Mouse (Mus musculus) retina, embryonic 14.5 days (tissue): ENCODE data around the gene Gje1.

Experiments used
- DNase-seq: peaks from one replicate; pipeline ENCODE4 v3.0.0-alpha.2; 2015; ENCODE audit warnings: low spot score

Gje1 gene

GRCm38 (mm10) chr10:14718114-14718513 is at the start of gene Gje1:
TSS of gene Gje1 (minus strand) at chr10:14718214.
- DNase-seq: no peak

GRCm38 (mm10) chr10:14760618-14761017 is 42.6 kb upstream of the Gje1 start:
- DNase-seq: no peak

- DNase-seq: peak; percentile 38
These were observed 41.9 kb upstream of the Gje1 start for GRCm38 (mm10) chr10:14759665-14760558.

- DNase-seq: peak; percentile 88
These were observed 16.3 kb upstream of the Gje1 start for GRCm38 (mm10) chr10:14734285-14734684.

- no peak for DNase-seq
These were observed 7.7 kb upstream of the Gje1 start for GRCm38 (mm10) chr10:14725671-14726070.

- peak; percentile 97 for DNase-seq
These were observed 12.6 kb downstream of the Gje1 start, which contains the start of the genes Vta1 and Nmbr for GRCm38 (mm10) chr10:14705072-14706066. TSS of gene Vta1 (minus strand) at chr10:14705560. TSS of gene Nmbr (plus strand) at chr10:14705591.

GRCm38 (mm10) chr10:14703830-14704420 is 14.1 kb downstream of the Gje1 start:
- no peak for DNase-seq

- DNase-seq: no peak
These were observed 14.8 kb downstream of the Gje1 start for GRCm38 (mm10) chr10:14703239-14703638.

- DNase-seq: no peak
These were observed 27.7 kb downstream of the Gje1 start for GRCm38 (mm10) chr10:14690349-14690748.

GRCm38 (mm10) chr10:14688785-14689442 is 29.1 kb downstream of the Gje1 start:
- no peak for DNase-seq

GRCm38 (mm10) chr10:14685663-14686062 is 32.4 kb downstream of the Gje1 start:
- no peak for DNase-seq

- no peak for DNase-seq
These were observed 51.9 kb downstream of the Gje1 start for GRCm38 (mm10) chr10:14666147-14666546.
